Mouse (Mus musculus) lung, adult 2 months (tissue): ENCODE data around the gene Adipor2. TPM values are rescaled to one million over a fixed set of nuclear protein-coding genes. Genes with fewer than 3 reads are reported as not detected.

Experiments used
- DNase-seq: peaks from one replicate; pipeline ENCODE4 v3.0.0; 2022
- H3K4me1 ChIP-seq: fragments of 200-500 bp; 2 replicates; pipeline ENCODE4 v1.6.1; 2011; ENCODE audit warnings: low read length; ENCODE audit not compliant: control insufficient read depth, insufficient read depth
- H3K4me3 ChIP-seq: fragments of 200-500 bp; replicated peaks from 2 replicates; pipeline ENCODE3; 2011; ENCODE audit warnings: low read depth, mild to moderate bottlenecking, control low read depth, low read length; ENCODE audit errors: extremely low read depth
- CTCF ChIP-seq: fragments of 200-500 bp; IDR thresholded peaks from 2 replicates; pipeline ENCODE4 v1.5.1; 2011; ENCODE audit warnings: mild to moderate bottlenecking, low read length, control low read depth; ENCODE audit not compliant: insufficient read depth
- POLR2A ChIP-seq: fragments of 200-500 bp; IDR thresholded peaks from 2 replicates; pipeline ENCODE4 v1.6.1; 2011; ENCODE audit warnings: low read depth, mild to moderate bottlenecking, control low read depth, low read length, borderline replicate concordance; ENCODE audit errors: extremely low read depth
- WGBS: fragments of 180-500 bp; shearing (Covaris S2); methylation state at CpG from one replicate; pipeline ENCODE4 v1.1.7; 2018; 5-methylcytosine and 5-hydroxymethylcytosine counted together
- polyA plus RNA-seq: library from polyadenylated mRNA; depleted of rRNA; stranded (reverse); fragments of >200 nt; gene quantifications from 2 replicates; pipeline ENCODE4 v1.2.3, GENCODE M21; 2012; rRNA removed

Gene Adipor2
- polyA plus RNA-seq, 1 experiment: 81.0 TPM

DNA sequence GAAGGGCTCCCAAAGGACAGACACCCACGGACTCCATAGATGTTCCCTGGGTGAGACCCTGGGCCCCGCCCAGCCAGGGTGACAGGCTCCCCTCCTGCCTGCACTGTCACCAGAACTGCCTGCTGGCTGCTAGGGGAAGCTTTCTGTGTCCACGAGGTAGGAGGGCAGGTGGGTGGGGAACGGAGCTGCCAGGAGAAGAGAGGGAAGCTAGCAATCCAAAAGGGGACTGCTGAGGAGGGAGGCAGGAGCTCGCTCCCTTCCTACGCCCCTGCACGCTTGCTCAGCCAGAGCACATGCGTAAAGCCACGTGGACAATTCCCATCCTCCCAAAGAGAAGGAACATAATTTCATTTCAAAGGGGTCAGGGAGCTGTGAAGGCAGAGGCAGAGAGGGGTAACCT lies 107.3 kb downstream of the Adipor2 start:
- Histone ChIP-seq H3K4me3 (no peak overlapping the region), H3K4me1 (no peaks in the 10 kb centered on the region)
- no peak for TF ChIP-seq CTCF
- TF ChIP-seq POLR2A: no peak
- no peak for DNase-seq
- 62% methylated on average over 9 of the region's 9 CpGs for WGBS

DNA sequence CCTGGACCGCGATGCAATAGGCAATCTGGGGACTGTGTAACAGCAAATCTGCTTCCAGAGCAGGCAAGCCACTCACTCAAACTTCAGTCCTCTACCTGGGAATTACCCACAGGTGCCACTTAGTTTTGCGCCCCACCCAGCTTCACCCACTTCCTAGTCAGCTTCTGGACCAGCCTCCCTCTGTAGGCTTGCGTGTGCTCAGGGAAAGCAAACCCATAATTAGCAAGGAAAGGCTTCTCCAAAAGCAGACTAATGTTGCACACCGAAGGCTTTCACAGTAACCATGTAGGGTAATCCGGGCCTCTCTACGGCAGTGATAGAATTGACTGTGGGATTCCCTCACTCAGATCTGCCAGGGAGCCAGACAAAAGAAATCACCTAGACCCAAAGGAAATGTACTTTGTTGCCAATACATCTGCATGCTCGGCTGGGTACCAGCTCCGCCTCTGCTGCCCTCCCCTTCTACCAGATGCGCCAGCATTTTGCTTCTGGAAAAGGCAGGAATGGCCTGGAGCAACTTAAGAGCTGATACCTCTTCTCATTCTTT lies 109.6 kb downstream of the Adipor2 start:
- 64% methylated on average over 10 of the region's 10 CpGs for WGBS
- DNase-seq: no peak

DNA sequence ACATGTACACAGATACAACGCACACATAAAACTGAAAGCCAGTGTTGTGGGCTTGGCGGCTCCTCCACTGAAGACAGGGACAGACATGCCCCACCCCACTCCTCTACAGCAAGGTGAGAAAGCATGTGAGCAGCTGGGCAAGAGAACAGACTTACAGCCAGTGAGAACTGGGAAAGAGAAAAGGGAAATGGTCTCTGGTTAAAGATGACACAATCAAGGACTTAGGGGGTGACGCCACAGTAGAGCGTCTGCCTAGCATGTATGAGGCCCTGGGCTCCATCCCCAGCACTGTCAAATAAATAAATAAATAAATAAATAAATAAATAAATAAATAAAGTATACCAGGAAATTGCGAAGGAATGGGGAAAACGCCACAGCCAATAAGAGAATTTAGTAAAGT lies 114.2 kb downstream of the Adipor2 start:
- H3K4me3 ChIP-seq: no peak overlapping the region
- TF ChIP-seq CTCF (no peak), POLR2A (no peak)
- no peak for DNase-seq
- 85% methylated on average over 6 of the region's 6 CpGs for WGBS
- H3K4me1 ChIP-seq: no peaks in the 10 kb centered on the region

More for the DNA sequence above, 109.6 kb downstream of the Adipor2 start:
- no peak overlapping the region for H3K4me3 ChIP-seq
- no peak for TF ChIP-seq POLR2A
- no peak for TF ChIP-seq CTCF
- H3K4me1 ChIP-seq: no peaks in the 10 kb centered on the region

Other genes starting within 250 kb of the Adipor2 start
- gene Dcp1b, start 242.5 kb downstream of the Adipor2 start, polyA plus RNA-seq: 19.6 TPM in 2 replicates
- gene Cacna1c, start 221.3 kb downstream of the Adipor2 start, polyA plus RNA-seq: 11.3 and 16.3 TPM in 2 replicates
- gene Cacna2d4, start 181.2 kb downstream of the Adipor2 start, polyA plus RNA-seq: 2.1 and 4.0 TPM in 2 replicates
- gene Lrtm2, start 86.9 kb downstream of the Adipor2 start, polyA plus RNA-seq: 10.1 and 11.5 TPM in 2 replicates
- 77.7 and 84.9 TPM in 2 replicates for gene Fbxl14, start 62.0 kb upstream of the Adipor2 start, polyA plus RNA-seq
- gene Wnt5b, start 126.6 kb upstream of the Adipor2 start, polyA plus RNA-seq: 3.2 and 4.7 TPM in 2 replicates